In the genomic region with DNA sequence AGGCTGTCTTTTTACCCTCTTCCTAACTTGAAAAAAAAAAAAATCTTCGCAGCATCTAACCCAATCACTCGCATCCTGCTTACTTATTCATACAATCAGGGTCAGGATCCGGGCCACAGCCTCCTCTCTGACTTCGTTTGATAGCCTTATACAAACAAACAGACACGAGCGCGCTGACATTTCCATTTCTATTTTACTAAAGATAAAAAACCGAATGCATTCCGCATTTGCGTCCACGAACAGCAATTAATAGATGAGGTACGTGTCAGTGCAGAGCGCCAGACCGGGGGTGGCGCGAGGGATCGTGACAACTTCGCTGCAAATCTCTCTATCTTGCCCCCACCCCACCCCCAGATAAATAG, we compare ENCODE assay signal across 7 mouse cellular contexts. TPM values are rescaled to one million over a fixed set of nuclear protein-coding genes. Genes with fewer than 3 reads are reported as not detected.
DNase-seq lines count a peak whose midpoint lies in the region; ATAC-seq and TF ChIP-seq lines count a peak whose summit lies in the region.

Tll1 (minus strand) TSS at position 248 of the 362 bp plus-strand sequence.

- ATAC-seq in embryonic facial prominence, embryonic 11.5 days (replicated peaks; ENCODE audit: insufficient number of reproducible peaks, low FRiP score, low TSS enrichment, low read depth), result peak; percentile 5; the same call in 1 of the 2 replicates
- ATAC-seq in hindbrain, embryonic 12.5 days (ENCODE audit: low FRiP score), result peak; percentile 35
- ATAC-seq in limb, embryonic 12.5 days (ENCODE audit: insufficient number of reproducible peaks, insufficient read depth, low FRiP score, low TSS enrichment, low read depth), result no peak
- no peak for ATAC-seq in midbrain, postnatal 0 days (ENCODE audit: low FRiP score)

- no peaks in the 10 kb centered on the region for H3K4me1 ChIP-seq in embryonic facial prominence, embryonic 11.5 days (ENCODE audit: control insufficient read depth, insufficient read depth, low read length)
- peaks cover 19% of the 10 kb centered on the region for H3K4me1 ChIP-seq in hindbrain, embryonic 12.5 days
- H3K4me1 ChIP-seq in limb, embryonic 12.5 days (replicated peaks), result peaks cover 23% of the 10 kb centered on the region
- H3K4me1 ChIP-seq in midbrain, postnatal 0 days (ENCODE audit: insufficient read depth, low read length), result 0 out of 2 replicates have a peak, but pooled peaks cover 3% of the 10 kb centered on the region

- no peak within 1 kb of the TSS for H3K27ac ChIP-seq in embryonic facial prominence, embryonic 11.5 days (replicated peaks; ENCODE audit: low read depth, low read length)
- H3K27ac ChIP-seq in hindbrain, embryonic 12.5 days, result no peak within 1 kb of the TSS
- H3K27ac ChIP-seq in limb, embryonic 12.5 days, result peak within 1 kb of the TSS; percentile 45; the same call in 1 of the 2 replicates
- H3K27ac ChIP-seq in midbrain, postnatal 0 days (ENCODE audit: low read depth, low read length), result no peak within 1 kb of the TSS

- H3K4me3 ChIP-seq in embryonic facial prominence, embryonic 11.5 days (ENCODE audit: low read depth, low read length), result peak within 1 kb of the TSS; percentile 60
- peak within 1 kb of the TSS; percentile 64 for H3K4me3 ChIP-seq in hindbrain, embryonic 12.5 days
- peak within 1 kb of the TSS; percentile 63 for H3K4me3 ChIP-seq in limb, embryonic 12.5 days (replicated peaks)
- H3K4me3 ChIP-seq in midbrain, postnatal 0 days (ENCODE audit: low read depth, low read length), result peak within 1 kb of the TSS; percentile 58

- peak; percentile 18 for DNase-seq in right cerebral cortex, adult 18-20 months
- no peak for DNase-seq in right cerebral cortex, postnatal 4 days
- DNase-seq in embryonic facial prominence, embryonic 11.5 days (ENCODE audit: low spot score), result no peak
- peak; percentile 32 for DNase-seq in midbrain, postnatal 0 days (ENCODE audit: low spot score)
- no peak for DNase-seq in spleen, adult 18-20 months

- no peaks in the 10 kb centered on the region for H3K9me3 ChIP-seq in embryonic facial prominence, embryonic 11.5 days (replicated peaks; ENCODE audit: control insufficient read depth, low read length)
- H3K9me3 ChIP-seq in hindbrain, embryonic 12.5 days (replicated peaks), result no peaks in the 10 kb centered on the region
- H3K9me3 ChIP-seq in limb, embryonic 12.5 days, result no peaks in the 10 kb centered on the region
- H3K9me3 ChIP-seq in midbrain, postnatal 0 days (ENCODE audit: low read length), result no peaks in the 10 kb centered on the region

- H3K9ac ChIP-seq in embryonic facial prominence, embryonic 11.5 days (replicated peaks; ENCODE audit: low read length), result peak within 1 kb of the TSS; percentile 62
- peak within 1 kb of the TSS; percentile 62 for H3K9ac ChIP-seq in hindbrain, embryonic 12.5 days
- peak within 1 kb of the TSS; percentile 70 for H3K9ac ChIP-seq in limb, embryonic 12.5 days (replicated peaks)
- peak within 1 kb of the TSS; percentile 58 for H3K9ac ChIP-seq in midbrain, postnatal 0 days (replicated peaks; ENCODE audit: low read length, poor library complexity, severe bottlenecking)

- H3K27me3 ChIP-seq in embryonic facial prominence, embryonic 11.5 days (ENCODE audit: control insufficient read depth, insufficient read depth, low read length), result no peaks in the 10 kb centered on the region
- H3K27me3 ChIP-seq in hindbrain, embryonic 12.5 days, result peaks cover 31% of the 10 kb centered on the region
- peaks cover 26% of the 10 kb centered on the region for H3K27me3 ChIP-seq in limb, embryonic 12.5 days
- 0 out of 2 replicates have a peak, but pooled peaks cover 6% of the 10 kb centered on the region for H3K27me3 ChIP-seq in midbrain, postnatal 0 days (ENCODE audit: insufficient read depth, low read length)

- H3K4me2 ChIP-seq in embryonic facial prominence, embryonic 11.5 days (ENCODE audit: low read depth, low read length), result peak within 1 kb of the TSS; percentile 98
- H3K4me2 ChIP-seq in hindbrain, embryonic 12.5 days (replicated peaks), result peak within 1 kb of the TSS; percentile 82
- peak within 1 kb of the TSS; percentile 96 for H3K4me2 ChIP-seq in limb, embryonic 12.5 days
- peak within 1 kb of the TSS; percentile 93 for H3K4me2 ChIP-seq in midbrain, postnatal 0 days (ENCODE audit: low read depth, low read length, poor library complexity, severe bottlenecking)

- no peak for TF ChIP-seq CTCF in midbrain, postnatal 0 days (IDR thresholded peaks at IDR 0.05)

- no peaks in the 10 kb centered on the region for H3K36me3 ChIP-seq in embryonic facial prominence, embryonic 11.5 days (replicated peaks; ENCODE audit: control insufficient read depth, insufficient read depth, low read depth, low read length)
- H3K36me3 ChIP-seq in hindbrain, embryonic 12.5 days, result no peaks in the 10 kb centered on the region
- no peaks in the 10 kb centered on the region for H3K36me3 ChIP-seq in limb, embryonic 12.5 days
- H3K36me3 ChIP-seq in midbrain, postnatal 0 days (ENCODE audit: insufficient read depth, low read length), result no peaks in the 10 kb centered on the region

- WGBS in embryonic facial prominence, embryonic 11.5 days, result 0% methylated on average over 18 of the region's 18 CpGs
- under 1% methylated on average over 18 of the region's 18 CpGs for WGBS in hindbrain, embryonic 12.5 days
- under 1% methylated on average over 18 of the region's 18 CpGs for WGBS in limb, embryonic 12.5 days
- WGBS in midbrain, postnatal 0 days, result under 1% methylated on average over 18 of the region's 18 CpGs

RNA-seq across cellular contexts. Expression of gene Tll1, which starts in this region (rescaled TPM):
- polyA plus RNA-seq in embryonic facial prominence, embryonic 11.5 days (2014; fragmentation: Nextera tagmentation; extraction: Ambion mirVana), result 1.8 and 2.1 TPM in 2 replicates
- polyA plus RNA-seq in hindbrain, embryonic 12.5 days (2016; fragmentation: Nextera tagmentation; extraction: Ambion mirVana), result 2.3 and 3.0 TPM in 2 replicates
- polyA plus RNA-seq in limb, embryonic 12.5 days (2016; fragmentation: Nextera tagmentation; extraction: Ambion mirVana), result 2.7 and 2.8 TPM in 2 replicates
- 4.7 and 6.2 TPM in 2 replicates for total RNA-seq in midbrain, postnatal 0 days (2014; rRNA removed)
- polyA plus RNA-seq in midbrain, postnatal 0 days (2015; fragmentation: Nextera tagmentation; extraction: Ambion mirVana), result 1.3 and 1.6 TPM in 2 replicates

Comparison
In these comparisons a context has a peak if more than half of its experiments do, and no peak if none do; other contexts are left out.
1. DNase-seq: peak in right cerebral cortex, adult 18-20 months (single experiment) and midbrain, postnatal 0 days (single experiment); none in right cerebral cortex, postnatal 4 days (single experiment), embryonic facial prominence, embryonic 11.5 days (single experiment) and spleen, adult 18-20 months (0 of 2).
2. ATAC-seq: peak in embryonic facial prominence, embryonic 11.5 days (single experiment) and hindbrain, embryonic 12.5 days (single experiment); none in limb, embryonic 12.5 days (single experiment) and midbrain, postnatal 0 days (single experiment).
3. Peak in every context shown above with its lines, with median percentiles within 50 percentile points of each other: H3K4me2 ChIP-seq, H3K4me3 ChIP-seq and H3K9ac ChIP-seq.